Mouse (Mus musculus): ENCODE data around the gene Sele. TPM values are rescaled to one million over a fixed set of nuclear protein-coding genes. Genes with fewer than 3 reads are reported as not detected.

The Sele gene
- polyA plus RNA-seq (2017; shearing (Covaris generic)): 0.27 TPM

DNA sequence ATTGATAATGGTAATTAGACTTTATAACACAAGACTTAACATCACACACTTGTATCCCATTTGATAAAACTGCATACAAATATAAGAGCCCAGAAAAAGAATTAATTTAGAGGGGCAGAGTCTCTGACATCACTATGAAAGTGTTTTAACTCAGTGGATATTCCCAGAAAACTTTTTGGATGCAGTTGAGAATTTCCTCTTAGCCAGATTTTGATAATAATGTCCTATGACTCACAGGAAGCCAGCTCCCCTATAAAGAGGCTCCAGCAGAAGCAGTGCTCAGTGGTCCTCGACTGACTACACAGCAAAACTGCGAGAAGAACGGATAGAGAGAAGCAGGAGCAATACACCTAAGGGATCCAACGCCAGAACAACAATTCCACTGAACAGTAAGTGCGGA is at the start of gene Sele:
Gene Sele, plus strand, starts transcription at position 301 of the 400 bp plus-strand sequence.

GRCm38 (mm10) chr1:164061925-164062324 is 13.9 kb downstream of the Sele start, which contains the start of gene Sell:
Sell (plus strand) TSS chr1:164061982.

Other genes starting within 250 kb of the Sele start
- 42.2 TPM for gene Scyl3, start 119.1 kb upstream of the Sele start, polyA plus RNA-seq (2017; shearing (Covaris generic))
- gene BC055324, start 53.4 kb upstream of the Sele start, polyA plus RNA-seq (2017; shearing (Covaris generic)): 3.8 TPM
- gene Mettl18, start 53.3 kb upstream of the Sele start, polyA plus RNA-seq (2017; shearing (Covaris generic)): 24.7 TPM
- gene Sell, start 13.7 kb downstream of the Sele start, polyA plus RNA-seq (2017; shearing (Covaris generic)): 999 TPM
- 3.0 TPM for gene Selp, start 67.0 kb downstream of the Sele start, polyA plus RNA-seq (2017; shearing (Covaris generic))
- gene F5, start 103.6 kb downstream of the Sele start, polyA plus RNA-seq (2017; shearing (Covaris generic)): 0.04 TPM
- 0.65 TPM for gene Slc19a2, start 200.8 kb downstream of the Sele start, polyA plus RNA-seq (2017; shearing (Covaris generic))
- gene Ccdc181, start 227.4 kb downstream of the Sele start, polyA plus RNA-seq (2017; shearing (Covaris generic)): 7.9 TPM